Mouse (Mus musculus) T-cell, adult 2 months (primary cell): ENCODE results near the gene F13a1.
A peak's percentile ranks its signal among the peaks of the same experiment; 100 is the strongest.

Experiments
- DNase-seq: peaks from one replicate; pipeline ENCODE4 v3.0.0; 2022; ENCODE audit warnings: low spot score

Gene F13a1

DNA sequence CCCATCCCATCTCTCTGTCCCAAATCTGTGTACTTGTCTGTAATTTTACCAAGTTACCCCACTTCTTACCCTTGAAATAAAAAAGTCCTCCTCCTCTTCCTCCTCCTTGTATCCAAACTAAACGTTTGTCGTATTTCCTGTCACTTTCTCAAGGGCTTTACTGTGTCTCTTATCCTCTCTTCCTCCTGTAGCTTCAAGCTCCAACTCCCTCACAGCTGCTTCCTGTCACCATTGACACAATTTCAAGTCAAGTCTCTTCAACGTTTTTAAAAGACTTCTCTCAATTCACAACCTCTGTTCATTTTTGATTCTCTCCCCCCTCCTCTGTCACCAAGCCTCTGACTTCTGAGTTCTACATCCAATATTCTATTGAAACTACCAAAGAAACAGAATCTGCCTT, at the start of gene F13a1:
Gene F13a1, minus strand, starts transcription at position 119 of the 400 bp plus-strand sequence.
- DNase-seq, result no peak

DNA sequence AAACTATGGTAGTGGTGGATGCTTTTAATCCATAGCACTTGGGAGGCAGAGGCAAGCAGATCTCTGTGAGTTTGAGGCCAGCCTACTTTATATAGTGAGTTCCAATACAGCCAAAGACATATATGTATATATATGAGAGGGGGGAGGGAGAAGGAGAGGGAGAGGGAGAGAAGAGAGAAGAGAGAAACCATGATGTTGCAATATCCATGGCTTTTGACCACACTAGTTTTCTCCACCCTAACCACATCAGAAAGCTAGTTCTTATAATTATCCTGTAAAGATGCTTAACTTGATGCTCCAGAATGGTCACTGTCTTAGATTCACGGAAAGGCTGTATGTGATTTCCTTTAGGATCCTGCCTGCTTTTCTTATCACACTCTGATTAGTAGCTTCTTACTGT, 41.6 kb upstream of the F13a1 start:
- no peak for DNase-seq

DNA sequence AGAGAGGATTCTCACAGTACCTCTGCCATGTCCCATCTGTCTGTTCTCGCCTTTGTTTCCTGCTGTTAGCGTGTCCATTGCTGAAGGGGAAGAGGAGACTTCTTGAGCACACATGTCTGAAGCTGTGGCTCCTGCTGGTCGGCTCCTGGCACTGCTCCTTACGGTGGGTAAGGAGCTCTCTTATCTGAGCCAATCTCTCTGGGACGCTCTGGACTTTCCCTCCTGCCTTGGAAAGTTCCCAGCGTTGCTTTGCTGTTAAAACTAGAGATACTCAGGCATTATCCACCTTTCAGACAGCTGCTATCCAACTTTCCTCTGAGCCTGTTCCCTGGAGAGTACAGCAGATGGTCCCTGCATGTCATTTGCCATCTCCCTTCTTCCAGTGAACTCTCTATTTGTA, 39.1 kb upstream of the F13a1 start:
- DNase-seq, result no peak

DNA sequence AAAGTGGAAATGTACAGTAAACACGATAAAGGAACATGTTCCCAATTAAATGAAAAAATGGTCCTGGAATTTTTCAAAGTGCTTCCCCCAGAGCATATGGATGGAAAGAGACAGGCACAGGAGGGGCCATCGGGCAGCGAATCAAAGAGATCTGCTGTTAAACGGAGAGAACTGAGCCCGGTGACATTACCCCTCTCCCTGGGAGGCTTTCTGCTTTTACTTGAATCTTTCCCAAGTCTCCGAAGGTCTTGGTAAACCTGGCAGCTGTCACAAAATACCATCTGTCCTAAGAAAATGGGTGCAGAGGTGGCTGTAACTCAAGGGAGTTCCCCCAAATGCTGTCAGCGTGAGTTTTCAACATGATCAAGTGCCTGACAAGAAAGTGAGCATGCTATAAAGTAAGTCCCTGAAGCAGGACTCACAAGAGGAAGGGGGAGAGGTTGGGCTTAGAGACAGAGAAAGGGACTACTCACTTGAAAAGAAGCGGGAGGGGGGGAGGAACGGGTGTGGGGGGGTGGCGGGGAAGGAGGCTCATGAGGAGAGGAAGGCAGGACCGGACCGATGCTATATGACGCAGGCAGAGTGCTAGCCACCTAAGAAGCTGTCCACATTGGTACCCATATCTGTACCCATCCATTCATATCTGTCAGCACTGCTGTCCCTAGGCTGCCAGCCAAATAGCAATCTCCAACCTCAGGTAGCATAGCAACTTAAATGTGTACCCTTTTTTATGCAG, 31.6 kb upstream of the F13a1 start:
- no peak for DNase-seq

DNA sequence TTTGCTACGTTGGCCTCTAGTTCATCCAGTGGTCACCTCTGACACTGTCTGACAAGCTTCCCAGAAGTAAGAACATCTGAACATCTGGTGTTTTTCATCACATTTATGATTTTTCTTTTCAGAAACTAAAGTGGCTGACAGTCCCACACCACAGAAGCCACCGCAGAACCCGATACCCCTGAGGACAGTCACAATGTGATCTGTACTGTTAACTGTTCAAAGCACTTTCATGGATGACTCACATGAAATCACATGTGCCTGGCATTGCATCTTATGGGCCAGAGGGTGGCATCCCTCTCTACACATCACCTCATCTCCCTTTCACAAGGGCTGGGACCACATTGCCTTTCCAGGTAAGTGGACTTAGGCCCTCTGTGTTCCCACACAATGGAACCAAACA, 21.3 kb upstream of the F13a1 start:
- DNase-seq, result no peak

DNA sequence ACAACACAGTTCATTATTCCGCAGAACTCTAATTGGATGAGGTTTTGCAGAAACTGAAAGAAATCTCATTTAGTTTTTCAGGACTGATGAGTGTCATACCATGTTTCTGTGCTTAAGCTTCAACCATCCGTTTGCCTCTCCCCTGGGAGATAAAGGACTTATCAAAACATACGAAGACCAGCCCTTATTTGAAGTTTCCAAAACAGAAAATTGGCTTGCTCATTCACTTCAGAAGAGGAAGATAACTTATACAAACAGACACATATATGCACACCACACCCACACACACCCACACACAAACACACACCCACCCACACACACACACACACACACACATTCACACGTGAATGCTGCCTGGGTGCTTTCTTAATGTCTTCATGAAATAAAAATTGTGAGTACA, 20.8 kb upstream of the F13a1 start:
- no peak for DNase-seq

DNA sequence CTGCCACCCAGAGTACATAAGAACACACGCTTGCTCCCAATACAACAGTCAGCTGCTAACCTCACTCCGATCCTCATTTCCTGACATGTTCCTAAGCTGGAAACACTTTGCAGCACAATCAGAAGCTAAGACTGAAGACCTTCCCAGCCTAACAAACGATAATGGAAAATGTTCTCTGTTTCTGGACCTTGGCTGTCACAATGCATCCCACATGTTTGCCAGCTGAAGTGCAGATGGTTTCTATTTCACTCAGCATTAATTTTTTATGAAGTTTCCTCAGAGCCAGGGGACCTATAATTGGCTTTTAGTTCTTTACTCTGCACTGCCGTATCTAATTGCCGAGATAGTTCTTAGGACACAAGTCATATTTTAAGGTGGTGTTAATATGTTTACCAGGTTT, 10.8 kb upstream of the F13a1 start:
- DNase-seq, result no peak

DNA sequence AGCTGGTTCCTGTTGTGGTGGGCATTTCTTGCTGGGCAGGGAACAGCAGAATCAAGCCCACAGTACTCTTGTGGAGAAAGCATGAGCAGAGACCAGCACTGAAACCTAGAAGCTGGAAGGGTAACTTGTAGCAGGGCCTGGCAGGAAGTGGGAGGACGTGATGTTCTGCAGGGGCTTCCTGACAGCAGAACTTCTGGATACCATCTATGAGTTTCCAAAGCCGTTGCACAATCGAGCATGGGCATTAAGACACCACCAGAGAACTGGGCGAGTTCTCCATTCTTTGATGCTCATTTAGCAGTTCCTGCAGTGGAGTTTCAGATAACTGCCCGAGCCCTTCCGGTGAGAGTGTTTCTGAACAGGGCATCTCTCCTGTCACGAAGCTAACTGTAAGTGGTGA, 6.6 kb upstream of the F13a1 start:
- DNase-seq, result no peak

DNA sequence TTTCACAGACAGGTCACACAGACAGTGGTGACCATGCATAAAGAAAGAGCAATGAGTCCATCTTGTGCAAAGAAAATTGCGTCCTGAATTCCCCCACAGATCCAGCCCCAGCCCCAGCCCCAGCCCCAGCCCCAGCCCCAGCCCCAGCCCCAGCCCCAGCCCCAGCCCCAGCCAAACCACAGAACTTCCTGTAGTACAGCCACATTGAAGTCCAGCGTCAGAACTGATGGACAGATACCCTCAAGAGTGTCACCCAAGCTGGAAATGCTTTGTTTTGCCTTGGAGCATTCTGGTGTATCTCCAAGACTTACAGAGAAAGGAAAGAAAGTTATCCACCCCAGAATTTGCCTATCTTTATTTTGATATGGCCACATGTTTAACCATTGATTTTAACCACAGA, 413 bp downstream of the F13a1 start:
- DNase-seq, result no peak

DNA sequence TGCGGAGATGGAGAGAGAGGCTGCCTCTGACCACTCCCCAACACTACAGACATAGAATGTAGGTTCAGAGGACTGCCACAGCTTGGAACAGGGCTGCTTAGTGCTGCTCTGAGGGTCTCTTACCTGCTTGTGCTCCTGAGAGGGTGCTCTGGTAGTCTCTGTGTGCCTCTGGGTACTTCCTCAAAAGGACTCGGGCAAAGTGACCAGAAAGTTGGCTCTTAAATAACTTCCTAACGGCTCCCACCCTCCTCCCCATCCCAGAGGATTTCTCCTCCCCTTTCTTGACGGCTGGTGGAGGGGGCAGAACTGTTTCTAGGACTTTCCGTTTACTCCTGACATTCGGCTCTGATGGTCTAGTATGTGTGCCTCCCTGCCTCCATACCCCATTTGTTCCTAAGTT, 1.0 kb downstream of the F13a1 start:
- DNase-seq, result no peak

DNA sequence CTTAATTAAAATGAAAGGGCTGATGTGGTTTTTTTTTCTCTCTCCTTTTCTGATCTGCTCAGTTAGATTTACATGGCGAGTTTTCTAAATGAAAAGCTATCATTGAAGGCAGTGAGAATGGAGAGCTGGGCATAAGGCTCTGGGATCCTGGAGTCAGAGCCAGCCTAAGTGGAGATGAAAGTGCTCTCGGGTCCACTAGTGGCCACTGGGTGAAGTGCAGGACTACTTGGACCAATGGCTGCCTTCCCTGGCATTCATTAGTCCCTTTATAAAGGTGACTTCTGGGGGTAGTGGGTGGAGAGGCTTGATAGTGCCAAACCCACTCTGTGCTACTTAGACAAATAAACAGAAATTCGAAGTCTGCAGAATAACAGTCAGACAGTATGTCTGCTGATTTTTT, 5.0 kb downstream of the F13a1 start:
- peak; percentile 9 for DNase-seq

DNA sequence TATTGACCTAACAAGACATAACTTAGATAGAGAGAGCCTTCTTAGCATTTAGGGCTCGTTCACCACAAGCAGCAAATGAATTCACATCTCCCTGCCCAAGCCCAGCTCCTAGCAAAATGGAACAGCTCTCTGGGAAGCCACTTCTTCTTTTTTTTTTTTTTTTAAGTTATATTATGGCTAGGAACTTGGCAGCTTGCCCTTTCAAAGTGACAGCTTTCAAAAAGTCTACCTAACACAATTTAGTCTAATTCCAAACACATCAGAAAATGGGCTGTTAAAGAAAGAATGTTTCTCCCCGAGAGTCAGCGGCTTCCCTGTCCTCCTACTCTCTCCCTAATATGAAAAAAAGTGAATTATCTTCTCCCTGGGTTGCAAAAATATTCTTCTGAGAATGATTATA, 15.3 kb downstream of the F13a1 start:
- no peak for DNase-seq

DNA sequence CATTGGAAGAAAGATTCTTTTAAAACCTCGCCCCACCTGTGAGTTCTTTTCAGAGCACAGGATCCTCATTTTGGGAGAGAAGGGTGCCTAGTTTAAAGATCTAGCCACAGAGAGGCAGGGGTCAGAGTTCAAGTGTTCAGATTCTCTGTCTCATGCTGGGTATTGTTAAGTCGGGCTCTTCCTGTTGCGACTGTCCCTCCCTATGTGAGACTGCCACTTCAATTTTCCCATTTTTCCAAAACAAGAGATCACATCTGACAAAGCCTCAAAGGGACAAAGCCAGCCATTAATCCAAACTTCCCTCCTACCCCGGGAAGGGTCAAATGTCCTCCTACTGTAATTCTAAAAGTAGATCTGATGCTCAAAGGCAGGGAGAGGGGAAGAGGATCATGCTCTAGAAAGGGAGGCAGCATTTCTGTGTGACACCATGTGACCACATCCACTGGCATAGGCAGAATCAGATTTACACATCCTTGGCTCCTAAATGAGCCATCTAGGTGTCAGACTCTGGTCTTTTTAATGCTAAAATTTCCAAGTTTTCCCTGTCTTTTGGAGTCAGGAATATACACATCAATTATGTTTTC, 24.0 kb downstream of the F13a1 start:
- no peak for DNase-seq

DNA sequence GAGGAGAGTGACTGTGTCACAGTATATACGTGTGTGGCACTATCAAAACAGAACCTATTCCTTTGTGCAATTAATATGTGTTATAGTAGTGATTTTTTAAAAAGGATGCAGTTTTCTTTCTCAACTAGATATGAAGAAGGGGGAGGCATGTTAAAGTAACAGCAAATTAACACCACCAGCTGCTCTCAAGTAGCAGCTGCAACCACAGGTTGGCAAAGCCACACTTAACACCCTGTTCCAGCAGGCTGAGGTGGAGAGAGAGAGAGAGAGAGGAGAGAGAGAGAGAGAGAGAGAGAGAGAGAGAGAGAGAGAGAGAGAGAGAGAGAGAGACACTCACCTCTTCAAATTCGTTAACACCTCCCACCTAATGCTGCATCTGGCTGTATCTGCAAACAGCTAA, 28.5 kb downstream of the F13a1 start:
- no peak for DNase-seq

DNA sequence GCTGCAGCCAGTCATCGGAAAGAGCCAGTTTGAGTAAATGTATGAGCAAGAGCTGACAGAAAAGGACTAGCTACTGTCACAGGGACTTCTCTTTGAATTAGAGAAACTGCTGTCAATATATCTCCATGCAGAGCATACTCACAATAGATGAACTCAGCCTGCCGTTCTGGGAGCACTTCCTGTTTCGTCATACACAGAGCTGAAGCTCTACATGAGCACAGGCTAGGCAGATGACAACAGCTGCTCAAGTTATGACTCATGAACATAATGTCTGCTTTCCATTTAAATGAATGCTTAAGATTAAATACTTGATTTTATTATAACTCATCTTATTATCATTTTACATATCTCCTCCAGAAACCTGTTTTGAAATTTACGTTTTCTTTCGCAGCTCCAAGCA, 39.3 kb downstream of the F13a1 start:
- peak; percentile 41 for DNase-seq

DNA sequence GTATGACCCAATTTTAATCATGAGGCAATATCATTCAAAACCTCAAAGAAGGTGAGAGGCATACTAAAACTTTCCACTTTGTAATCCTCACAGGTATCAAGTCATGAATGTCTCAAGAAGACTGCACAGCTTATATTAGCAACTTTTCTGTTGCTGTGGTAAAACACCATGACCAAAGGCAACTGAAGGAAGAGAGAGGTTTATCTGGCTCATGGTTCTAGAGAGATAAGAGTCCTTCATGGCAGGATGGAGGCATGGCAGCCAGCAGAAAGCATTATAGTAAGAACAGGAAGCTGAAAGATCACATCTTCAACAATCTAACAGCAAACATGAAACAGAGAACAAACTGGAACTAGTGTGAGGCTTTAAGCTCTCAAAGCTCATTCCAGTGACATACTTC, 43.8 kb downstream of the F13a1 start:
- no peak for DNase-seq

DNA sequence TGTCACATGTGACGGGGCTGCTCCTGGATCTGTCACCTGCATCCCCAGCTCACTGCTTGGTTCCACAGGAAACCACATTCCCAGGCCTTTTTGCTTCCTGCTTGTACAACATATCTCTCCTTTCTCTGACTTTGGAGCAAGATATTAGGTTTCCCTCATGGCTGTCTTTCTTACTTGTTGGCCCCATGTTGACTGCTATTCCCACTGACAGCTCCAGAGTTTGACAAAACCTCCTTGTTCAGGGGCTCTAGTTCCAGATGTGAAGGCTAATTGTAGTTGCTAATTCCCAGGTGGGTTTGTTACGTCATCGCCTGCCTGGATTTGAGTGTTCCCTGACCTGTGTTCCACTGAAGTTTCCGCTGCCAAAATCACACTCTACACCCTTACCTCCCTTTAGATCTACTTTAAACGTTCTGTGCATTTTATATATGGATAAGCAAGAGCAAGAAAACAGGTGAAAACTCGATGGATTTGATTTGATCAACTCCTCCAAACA, 50.8 kb downstream of the F13a1 start:
- no peak for DNase-seq

DNA sequence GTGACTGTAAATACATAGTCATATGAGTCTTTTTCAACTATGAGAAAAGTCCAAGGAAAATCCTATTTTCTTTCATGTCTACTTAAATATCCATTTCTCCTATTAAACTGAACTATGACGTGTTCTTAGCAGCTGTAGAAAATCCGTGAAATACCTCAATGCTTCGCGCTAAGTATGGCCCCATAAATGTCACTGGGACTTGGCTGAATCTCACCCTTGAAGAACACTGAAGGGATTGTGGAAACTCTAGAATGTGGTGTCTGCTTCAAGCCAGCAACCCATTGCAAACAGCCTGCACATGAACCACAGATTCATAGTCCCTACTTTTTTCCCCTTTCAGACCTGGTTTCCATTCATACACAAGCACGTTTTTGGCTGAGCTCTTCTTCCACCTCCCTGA, 56.5 kb downstream of the F13a1 start:
- DNase-seq, result no peak

DNA sequence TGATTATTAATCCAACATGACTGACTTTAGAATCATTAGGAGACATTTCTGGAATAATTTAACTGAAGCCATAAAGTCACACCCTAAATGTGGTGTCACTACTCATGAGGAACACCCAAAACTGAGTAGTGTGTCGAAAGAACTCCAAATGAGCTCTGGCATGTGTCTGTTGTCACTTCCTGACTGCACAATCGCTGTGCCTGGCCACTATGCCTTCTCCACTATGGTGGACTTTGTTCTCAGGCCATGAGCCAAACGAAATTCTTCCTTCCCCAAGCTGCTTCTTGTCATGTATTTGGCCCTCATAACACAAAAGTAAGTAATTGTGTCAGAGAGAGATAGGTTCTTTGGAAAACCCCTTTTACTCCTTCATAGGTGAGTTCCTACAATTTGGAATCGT, 61.7 kb downstream of the F13a1 start:
- no peak for DNase-seq

DNA sequence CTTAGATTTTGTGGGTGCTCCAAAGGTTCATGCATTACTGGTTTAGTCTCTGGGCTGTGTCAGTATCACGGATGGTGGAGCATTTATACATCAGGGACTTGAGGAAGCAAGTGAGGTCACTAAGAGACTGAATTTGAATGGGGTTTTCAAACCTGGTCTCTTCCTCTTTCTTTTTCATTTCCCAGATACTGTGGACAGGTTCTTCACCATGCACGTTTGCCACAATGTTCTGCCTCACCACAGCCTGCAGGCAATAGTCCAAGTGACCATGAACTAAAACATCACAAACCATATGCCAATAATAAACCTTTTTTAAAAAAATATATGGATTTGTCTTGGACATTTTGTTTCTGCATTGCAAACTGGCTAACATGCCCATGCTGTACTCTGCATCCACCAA, 77.0 kb downstream of the F13a1 start:
- DNase-seq, result no peak

DNA sequence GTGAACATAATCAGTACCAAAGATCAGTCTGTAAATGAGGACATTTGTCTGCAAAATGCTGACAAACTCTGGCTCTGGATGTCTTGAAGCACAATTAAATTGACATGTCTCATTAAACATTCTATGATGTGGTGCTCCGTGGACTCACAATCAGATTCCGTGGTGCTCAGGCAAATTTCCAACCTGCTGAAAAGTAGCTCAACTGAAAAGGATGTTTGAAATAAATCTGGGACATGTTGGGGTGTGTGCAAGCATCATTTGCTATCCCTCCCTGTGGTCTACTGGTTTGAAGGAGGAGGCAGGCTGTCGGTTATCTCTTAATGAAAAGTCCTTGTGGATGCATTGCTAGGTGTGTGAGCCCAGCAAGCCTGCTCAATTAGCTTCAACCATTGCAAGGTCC, 77.8 kb downstream of the F13a1 start:
- DNase-seq, result no peak

DNA sequence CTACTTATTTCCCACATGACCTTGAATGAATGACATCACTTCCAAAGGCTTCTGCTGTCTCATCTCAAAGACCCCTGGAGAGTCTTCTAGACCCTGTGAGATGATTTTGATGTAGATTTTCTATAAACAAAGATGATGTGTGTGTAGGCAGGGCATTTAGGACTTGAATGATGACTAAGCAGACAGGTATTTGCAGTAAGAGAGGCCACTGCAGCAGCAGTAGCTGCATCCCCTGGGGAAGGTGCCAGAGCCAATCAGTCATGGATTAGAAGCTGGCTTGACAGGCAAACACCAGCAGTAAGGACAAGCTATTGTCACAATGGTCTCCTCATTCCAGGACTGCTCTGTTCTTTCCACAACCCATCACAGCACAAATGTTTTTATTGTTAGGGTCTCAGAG, 87.1 kb downstream of the F13a1 start:
- no peak for DNase-seq

DNA sequence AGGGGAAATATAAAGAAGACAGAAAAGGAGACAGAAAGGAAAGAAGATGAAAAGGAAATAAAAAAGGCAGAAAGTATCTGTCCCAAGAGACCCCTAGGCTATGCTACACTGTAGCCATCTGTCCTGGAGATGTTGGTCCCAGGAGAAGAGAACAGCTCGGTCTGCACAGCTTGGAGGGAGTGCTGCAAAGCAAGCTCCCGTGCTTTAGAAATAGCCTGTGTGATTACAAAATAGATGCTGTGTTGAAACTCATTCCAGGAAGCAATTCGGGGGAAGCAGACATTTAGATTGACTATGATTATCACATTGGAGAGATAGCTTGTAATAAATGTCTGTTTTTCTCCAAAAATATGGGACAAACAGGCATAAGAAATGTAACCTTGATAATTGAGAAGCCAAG, 91.0 kb downstream of the F13a1 start:
- DNase-seq, result no peak

DNA sequence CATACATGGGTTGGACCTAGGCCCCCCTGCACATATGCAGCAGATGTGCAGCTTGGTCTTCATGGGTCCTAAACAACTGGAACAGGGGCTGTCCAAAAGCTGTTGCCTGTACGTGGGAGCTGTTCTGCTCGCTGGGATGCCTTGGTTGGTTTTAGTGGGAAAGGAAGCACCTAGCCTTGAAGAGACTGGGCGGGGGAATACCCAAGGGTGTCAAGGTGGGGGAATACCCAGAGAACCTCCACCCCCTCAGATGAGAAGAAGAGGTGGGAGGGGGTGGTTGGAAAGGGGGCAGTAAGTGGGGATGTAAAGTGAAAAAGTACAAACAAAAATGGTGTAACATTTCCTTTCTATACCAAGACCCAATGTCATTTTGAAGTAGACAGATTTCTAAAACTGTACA, 95.1 kb downstream of the F13a1 start:
- DNase-seq, result no peak
